Mouse (Mus musculus): ENCODE measurements around the gene Dazl.
"Not testable (repeated sequence)": the region's sequence is repeated elsewhere in the genome, so short reads cannot be mapped to it uniquely, and the experiment has no call there.

Gene Dazl

DNA sequence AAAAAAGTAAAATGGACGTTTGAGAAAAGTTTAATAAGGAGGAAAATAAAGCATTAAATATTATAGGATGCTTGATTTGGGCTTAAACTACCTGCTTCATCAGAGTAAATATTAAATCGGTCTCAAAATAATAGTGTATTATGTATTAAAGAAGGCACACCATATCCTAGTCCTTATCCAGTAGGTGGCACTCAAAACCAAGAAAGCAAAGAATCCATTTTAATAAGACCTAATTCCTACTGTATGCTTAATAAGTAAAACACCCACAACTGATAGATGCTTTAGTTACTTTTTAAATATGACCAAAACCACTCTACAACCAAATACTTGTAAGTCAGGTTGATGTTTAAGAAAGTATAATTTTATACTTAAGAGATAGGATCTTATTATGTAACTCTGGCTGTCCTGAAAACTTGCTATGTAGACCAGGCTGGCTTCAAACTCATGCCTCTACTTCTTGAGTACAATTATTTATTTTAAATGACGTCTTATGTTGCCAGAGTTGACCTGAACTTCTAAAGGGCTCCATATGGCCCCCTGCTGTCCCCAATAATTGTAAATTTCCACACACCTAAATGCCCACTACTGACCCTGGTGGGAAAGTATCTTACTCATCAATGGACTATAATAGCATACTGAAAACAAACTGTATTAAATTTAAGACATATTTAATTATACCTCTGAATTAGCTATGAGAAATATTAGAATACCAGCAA, 1.8 kb downstream of the Dazl start:
- DNase-seq = no peak

DNA sequence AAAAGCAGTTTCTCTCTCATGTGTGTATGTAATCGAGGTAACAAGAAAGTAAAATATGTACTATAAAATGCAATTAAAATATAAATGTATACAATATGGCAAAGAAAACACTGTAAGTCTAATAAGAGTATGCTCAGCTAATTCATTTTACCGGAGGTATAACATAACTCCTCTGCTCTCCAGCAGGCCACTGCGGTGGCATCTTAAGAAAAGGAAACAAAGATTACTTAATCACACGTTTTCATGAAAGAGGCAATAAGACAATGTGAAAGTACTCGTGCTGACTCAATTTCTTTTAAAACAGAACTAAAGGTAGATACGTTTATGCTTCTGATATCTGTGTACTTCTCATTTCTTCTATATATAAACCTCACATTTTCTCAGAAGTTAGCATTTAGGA, 8.6 kb downstream of the Dazl start:
- no peak for DNase-seq

DNA sequence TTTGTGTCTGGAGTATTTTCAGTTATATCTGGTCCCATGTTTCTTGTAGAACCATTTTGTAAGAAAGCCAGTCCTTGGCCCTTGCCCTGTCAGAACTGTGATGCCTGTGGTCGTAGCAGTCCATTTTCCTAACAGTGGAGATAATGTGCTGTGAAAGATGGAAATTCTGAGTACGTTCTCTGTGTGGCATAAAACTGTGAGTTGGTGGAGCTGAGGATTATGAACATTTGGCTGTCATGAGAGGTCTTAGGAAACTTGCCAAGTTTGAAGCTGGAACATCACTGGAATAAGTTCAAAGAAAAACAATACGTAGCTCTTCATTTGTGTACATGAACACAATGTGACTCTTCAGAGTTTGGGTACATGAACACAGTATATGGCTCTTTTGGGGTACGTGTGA, 31.8 kb downstream of the Dazl start:
- not testable (repeated sequence) for DNase-seq

- DNase-seq = no peak
These were observed 32.6 kb downstream of the Dazl start for GRCm38 (mm10) chr17:50260856-50261255.

DNA sequence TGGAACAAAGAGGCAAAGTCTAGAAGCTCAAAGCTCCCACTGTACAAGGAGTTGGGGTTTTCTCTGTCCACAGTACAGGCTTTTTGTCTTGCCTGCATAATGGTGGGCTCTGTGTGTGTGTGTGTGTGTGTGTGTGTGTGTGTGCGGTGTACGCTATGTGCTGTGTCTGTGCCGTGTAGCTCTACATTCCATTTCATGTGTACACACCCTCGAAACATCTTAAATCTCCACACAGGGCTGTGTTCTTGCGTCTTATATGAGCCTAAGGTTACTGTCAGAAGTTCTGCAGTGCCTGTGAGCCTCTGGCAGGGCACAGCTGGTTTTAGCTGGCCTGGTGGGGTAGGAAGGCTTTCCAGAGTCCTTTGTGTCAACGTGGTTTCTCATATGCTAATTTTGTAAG, 46.8 kb downstream of the Dazl start:
- no peak for DNase-seq

DNA sequence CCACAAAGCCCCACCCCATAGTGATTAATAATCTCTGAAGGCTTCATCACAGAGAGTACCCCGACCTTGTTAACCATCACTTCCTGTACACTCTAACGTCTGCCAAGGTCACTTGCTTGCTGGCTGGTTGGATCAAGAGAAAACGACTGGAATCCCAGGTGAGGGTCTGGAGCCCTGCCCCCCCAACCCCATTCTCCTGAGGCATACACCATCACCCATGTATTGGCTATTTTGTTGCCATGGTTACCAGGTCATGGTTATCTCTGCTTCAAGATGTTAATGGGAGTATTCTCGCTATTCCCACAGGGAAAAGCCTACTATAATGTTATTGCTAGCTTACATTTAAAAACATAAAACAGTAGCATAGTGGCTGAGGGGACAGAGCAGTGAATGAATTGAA, 48.8 kb downstream of the Dazl start:
- no peak for DNase-seq

- no peak for DNase-seq
These were observed 50.1 kb downstream of the Dazl start for GRCm38 (mm10) chr17:50243326-50243725.

GRCm38 (mm10) chr17:50237818-50238610, 55.4 kb downstream of the Dazl start:
- DNase-seq = no peak

GRCm38 (mm10) chr17:50237436-50237709, 56.1 kb downstream of the Dazl start:
- DNase-seq = peak; percentile 54 to 79

DNA sequence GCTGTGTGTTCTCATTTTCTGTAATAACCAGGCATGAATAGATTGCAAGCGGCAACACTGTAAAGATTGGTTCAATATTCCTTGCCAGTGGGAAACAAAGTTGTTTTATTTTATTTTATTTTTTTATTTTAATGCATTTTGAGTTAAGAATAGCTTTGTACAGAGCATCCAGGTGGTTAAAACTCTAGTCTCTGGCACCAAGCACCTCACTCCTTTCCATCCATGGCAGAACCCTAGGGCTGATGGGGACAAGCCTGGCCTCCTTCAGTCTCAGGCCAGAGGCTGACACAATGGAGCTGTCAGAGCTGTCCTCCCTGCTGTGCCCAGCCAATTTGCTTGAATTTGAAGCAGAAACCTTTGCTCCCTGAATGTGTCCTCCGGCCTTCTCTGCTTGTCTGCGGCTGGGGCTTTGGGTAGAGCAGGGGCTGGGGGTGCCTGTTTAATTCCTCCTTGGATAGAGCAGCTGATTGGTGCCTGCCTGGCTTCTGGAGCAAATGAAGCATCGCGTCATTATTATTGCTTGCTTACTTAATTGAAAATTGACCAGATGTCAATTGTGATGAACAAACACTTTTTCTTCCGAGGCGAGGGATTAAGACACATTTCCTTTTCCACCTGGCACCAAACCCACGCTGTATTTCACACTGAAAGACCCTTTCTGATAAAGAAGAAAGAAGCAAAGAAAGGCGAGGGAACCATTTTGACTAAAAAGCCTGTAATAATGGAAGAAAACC, 56.6 kb downstream of the Dazl start:
- DNase-seq = no peak

DNA sequence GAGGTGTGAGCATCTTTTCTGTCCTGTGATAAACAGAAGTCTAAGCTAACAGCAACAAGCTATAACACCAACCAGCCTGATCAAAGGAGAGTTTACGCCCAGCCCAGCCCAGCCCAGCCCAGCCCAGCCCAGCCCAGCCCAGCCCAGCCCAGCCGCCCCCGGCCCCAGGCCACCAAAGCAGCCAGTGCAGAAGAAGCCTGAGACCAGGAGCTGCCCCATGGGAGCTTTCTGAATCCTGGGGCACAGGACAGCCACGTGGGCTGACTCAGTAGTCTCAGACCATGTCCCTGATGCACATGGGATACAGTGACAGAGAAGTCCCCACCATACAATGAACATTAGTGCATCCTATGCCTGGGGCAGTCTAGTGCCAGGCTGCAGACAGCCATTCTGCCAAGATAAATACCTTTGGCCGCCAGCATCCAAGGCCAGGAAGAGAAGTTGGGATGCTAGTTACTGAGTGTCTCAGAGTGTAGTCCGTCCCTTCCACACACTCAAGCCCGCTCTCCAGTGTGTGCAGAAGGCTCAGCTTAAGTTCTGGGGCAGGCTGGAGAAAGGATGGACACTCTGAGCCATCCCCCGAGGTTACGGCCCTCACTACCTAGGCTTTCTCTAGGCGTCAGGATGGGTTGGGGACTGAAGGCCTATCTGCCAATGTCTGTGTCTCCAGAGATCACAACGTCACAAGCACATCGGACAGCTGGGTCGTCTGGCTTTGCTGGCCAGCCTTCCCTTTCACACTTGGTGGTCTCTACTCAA, 57.3 kb downstream of the Dazl start:
- DNase-seq = no peak

- no peak for DNase-seq
These were observed 59.5 kb downstream of the Dazl start for GRCm38 (mm10) chr17:50233956-50234355.

DNA sequence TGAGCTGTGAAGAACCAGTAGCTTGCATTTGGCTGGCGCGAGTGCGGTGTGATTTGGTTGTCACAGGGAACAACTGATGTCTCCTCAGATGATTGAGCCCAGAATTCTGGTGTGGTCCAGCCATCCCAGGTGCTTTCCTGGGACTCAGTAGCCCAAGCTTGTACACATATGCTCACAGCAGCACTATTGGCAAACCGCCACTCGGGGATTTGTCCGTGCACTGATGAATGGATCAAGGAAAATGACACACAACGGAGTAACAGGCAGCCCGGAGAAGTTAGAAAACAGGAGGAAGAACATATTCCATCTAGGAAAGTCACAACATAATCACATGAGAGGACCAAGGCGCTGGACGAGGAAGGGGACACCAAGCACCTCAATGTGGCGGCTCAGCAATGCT, 60.6 kb downstream of the Dazl start:
- no peak for DNase-seq

GRCm38 (mm10) chr17:50231206-50231605, 62.2 kb downstream of the Dazl start:
- DNase-seq = no peak

- DNase-seq = no peak
These were observed 63.9 kb downstream of the Dazl start for GRCm38 (mm10) chr17:50229534-50229933.

All from spleen, adult 18-20 months (tissue).